Mouse (Mus musculus) bone marrow macrophage, adult 2 months (primary cell): ENCODE measurements around the gene Dync2h1.

Source experiments
- CTCF ChIP-seq: IDR thresholded peaks from 2 replicates; pipeline ENCODE4 v1.5.1; 2012; ENCODE audit warnings: low read depth, mild to moderate bottlenecking, low read length, moderate library complexity
- POLR2A ChIP-seq: IDR thresholded peaks from 2 replicates; pipeline ENCODE4 v1.6.1; 2012; ENCODE audit warnings: mild to moderate bottlenecking, low read depth, low read length, borderline replicate concordance

- TF ChIP-seq POLR2A (no peak), CTCF (no peak)
These were observed 16.8 kb downstream of the Dync2h1 start for GRCm38 (mm10) chr9:7167339-7167998.
